Mouse (Mus musculus) frontal cortex, postnatal 36 days (tissue): ENCODE measurements around the gene Gsdma3.
"Not testable (repeated sequence)": the region's sequence is repeated elsewhere in the genome, so short reads cannot be mapped to it uniquely, and the experiment has no call there.

Experiments used
- DNase-seq, 2 experiments: peaks; one replicate each; pipeline ENCODE4 v3.0.0; 2022; ENCODE audit warnings: low spot score in 2 of 2

The Gsdma3 gene

DNA sequence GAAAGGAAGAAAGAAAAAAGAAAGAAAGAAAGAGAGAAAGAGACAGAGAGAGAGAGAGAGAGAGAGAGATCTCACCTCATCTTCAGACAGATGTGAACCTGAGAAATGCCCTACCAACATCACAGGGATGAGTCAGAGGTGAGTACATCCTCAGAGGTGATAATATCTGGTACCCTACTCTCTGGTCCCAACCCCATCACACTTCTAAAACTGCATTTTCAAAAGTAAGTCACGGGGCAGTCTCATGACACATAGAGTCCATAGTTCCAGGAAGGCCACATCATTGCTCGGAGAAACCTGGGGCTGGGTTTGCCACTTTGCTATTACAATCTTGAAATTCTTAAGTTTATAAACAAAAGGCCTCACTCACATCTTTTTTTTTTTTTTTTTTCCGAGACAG lies 30.2 kb upstream of the Gsdma3 start:
- DNase-seq: no peak

DNA sequence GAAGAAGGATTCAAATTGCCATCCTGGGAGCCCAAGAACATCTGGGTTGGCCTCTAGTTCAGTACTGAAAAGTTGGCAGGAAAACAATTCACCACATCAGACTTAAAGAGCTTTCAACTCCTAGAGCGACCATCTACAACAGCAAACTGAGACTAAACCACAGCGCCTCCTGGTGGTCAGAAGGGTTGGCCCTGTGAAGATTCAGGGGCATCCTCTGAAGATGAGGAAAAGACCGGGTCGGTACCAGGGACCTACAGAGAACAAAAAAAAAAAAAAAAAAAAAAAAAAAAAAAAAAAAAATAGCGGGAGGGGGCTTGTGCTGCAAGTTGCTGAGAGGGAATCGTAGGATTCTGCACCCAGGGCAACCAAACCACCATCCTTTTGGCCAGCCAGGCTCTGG lies 28.8 kb upstream of the Gsdma3 start:
- no peak for DNase-seq

DNA sequence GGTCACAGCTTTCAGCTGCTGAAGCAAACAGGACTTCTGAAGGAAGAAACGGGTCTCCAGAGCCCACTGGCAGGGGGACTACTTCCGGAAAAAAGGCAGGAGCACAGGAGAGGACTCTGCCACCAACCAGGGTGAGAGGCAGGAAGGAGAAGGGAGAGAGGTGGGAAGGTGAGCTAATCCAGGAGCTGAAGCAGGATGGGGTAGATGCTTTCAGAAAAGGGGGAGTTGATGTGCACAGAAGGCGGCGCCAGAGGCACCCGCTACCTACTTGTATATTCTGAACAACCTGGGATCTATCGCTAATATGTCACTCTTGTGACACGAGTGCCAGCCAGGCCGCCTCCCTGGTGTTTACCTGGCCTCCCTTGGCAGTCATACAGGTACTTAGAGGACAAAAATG lies 28.2 kb upstream of the Gsdma3 start, which contains the start of gene Lrrc3c:
Gene Lrrc3c (plus strand): TSS at position 301 of the 400 bp plus-strand sequence.
- no peak for DNase-seq

DNA sequence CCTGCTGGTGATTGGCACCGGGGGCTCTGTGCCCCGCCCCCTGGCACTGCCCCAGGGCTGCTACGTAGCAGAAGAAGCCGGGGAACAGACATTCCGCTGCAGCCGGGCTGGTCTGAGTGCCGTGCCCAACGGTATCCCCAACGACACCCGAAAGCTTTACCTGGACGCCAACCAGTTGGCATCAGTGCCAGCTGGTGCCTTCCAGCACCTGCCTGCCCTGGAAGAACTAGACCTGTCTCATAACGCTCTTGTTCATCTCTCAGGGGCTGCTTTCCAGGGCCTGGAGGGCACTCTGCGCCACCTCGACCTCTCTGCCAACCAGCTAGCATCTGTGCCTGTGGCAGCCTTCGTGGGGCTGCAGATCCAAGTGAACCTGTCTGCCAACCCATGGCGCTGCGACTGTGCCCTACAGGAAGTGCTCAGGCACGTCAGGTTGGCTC lies 27.3 kb upstream of the Gsdma3 start:
- no peak for DNase-seq

DNA sequence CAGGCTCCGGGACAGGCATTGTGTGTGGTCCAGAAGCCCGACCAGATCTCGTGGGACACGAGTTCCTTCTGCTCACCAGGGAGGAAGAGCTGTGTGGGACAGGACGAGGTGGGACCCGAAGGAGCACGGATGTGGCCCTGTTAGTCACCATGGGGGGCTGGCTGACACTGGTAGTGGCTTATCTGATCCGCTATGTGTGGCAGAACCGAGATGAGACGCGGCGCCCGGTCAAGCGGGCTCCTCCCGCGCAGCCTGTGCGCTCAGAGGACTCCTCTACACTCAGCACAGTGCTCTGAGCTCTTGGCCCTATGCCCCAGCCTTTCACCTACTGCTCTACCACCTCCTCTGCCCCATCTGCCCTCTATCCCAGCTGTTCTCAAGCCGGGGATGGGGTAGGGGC lies 26.9 kb upstream of the Gsdma3 start:
- no peak for DNase-seq

DNA sequence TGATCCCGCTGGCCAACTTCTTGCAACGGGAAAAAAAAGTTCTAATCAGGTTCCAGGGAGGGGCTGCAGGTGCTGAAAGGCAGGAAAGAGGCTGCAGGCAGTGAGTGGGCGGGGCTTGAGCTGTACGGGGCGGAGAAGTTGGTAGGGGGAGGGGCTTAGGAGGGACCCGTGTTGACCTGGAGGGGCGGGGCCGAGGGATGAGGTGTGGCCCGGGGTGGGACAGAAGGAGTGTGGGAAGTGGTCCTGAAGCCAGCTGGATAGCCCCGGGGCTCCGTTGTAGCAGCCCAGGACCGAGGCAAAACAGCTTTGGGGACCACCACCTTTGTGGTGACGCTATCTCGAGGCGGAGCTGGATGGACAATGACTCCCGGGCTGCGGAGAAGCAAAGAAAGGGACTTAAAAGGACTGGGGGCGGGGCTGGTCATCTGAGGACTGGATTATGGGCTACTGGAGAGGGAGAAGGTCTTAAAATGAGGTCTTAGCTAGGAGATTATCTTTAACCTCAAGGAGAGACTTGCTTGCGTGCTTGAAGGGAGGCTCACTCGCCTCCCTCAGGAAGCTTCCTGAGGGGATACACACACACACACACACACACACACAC lies 24.0 kb upstream of the Gsdma3 start:
- DNase-seq: no peak

DNA sequence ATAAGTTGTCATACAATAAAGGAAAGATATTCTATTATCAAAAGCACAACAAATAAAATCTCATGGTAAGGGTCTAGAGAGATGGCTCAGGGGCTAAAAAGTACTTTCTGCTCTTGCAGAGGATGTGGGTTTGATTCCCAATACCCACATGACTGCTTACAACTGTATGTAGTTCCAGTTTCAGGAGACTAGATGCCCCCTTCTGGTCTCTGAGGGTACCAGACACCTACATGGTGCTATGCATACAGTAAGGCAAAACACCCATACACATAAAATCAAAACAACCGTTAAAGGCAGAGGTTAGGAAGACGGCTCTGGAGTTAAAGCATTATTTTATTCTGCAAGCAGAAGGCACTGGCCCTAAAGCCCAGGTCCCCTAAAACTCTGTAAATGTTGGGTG lies 22.2 kb upstream of the Gsdma3 start:
- no peak for DNase-seq

DNA sequence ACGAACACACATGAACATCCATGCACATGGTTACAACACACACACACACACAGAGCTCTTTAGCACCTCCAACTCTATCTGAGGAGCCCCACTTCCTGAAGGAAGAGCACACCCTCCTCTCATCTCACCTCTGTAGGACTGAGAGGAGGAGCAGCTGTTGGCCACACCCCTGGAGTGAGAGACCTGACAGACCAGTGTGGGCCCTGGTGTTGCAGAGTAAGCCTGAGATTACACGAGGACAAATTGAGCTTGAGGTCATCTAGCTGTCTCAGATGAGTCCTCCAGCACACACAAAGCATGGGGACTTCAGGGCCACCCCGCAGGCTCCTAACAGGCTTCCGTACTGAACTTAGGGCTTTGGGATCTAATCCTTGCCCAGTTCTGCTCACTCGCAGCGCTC lies 21.2 kb upstream of the Gsdma3 start:
- not testable (repeated sequence) for DNase-seq

DNA sequence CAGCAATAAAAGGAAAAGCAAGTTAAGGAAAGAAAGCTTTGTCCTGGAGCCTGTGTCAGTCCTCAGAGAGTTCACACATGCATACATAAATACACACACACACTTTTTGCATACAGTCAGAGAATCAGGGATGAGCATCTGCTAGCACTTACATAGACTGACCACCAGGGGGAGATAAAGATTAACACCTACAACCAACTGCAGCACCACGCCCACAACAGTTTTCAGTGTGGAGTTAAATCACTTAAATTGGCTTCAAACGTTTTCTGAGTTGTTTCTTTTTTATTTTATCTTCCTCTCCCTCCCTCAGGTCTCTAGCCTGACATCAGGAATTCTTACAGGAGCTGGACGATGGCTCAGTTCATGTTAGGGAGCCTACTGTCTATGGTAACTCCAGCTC lies 19.4 kb upstream of the Gsdma3 start:
- DNase-seq: peak in 1 of 2 experiments; percentile 57

DNA sequence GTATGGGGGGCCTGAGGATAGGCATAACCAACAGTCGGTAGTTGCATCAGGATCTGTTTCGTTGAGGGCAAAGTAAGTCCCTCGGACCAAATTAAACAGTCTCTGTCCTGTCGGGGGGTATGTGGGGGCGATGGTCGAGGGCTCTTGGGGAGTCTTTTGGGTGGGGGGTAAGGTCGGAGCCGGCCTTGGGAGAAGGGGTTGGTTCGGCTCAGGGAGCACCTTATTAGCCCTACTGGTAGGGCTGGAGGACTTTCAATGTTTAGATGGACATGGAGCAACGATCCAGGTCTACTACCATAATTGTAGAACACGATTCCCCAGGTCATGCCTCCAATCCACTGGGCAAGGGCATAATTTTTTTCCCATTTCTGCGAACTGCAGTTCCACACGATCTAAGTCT lies 5.4 kb upstream of the Gsdma3 start:
- DNase-seq: no peak

DNA sequence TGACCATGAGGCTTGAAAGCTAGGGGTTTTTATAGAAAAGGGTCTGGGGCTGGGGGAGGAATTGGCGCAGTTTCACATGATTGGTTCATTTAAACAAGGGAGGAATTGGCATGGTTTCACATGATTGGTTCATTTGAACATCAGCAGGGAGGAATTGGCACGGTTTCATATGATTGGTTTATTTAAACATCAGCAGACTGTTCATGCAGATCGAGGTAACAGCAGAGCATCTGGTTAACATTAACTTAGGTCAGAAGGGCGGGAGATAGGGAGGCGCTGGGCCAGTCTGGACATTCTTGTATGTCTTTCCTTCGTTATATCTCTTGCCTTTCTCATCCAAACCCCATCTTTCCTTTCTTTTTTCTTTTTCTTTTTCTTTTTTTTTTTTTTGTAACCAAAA lies 2.2 kb upstream of the Gsdma3 start:
- not testable (repeated sequence) for DNase-seq

DNA sequence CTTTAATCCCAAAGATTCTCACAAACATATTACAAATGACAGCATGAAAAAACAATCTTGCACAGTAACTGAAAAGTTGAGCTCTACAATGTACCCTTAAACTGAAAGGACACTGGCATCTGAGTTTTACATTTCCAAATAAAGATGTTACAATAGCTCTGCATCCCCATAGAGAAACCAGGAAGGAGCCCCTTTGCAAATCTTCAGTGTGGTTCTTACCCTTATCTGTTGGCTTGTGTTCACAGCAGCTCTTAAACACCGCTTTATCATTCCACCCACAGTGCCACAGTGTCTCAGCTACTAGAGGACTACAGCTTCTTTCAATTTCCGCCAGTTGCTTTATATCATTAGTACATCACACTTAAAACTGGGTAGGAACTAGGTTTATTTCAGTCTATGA lies 1.8 kb upstream of the Gsdma3 start:
- not testable (repeated sequence) for DNase-seq

DNA sequence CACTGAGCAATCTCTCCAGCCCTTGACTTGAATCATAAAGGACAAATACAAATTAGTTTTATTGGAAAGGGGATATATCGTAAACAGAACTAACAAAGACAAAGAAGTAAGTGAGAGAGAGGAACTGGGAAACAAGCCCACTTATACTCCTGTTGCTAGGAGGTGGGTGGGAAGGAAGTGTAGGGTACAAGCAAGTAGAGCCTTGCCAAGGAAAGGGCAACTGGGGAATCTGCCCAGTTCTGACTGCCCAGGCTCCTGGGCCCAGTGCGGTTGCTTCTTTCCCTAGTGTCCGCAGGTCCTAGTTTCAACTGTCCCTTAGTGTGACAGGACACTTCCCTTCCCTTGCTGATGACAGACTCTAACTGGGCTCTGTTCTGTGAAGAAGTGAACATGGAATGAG lies 2.5 kb downstream of the Gsdma3 start:
- DNase-seq: no peak

DNA sequence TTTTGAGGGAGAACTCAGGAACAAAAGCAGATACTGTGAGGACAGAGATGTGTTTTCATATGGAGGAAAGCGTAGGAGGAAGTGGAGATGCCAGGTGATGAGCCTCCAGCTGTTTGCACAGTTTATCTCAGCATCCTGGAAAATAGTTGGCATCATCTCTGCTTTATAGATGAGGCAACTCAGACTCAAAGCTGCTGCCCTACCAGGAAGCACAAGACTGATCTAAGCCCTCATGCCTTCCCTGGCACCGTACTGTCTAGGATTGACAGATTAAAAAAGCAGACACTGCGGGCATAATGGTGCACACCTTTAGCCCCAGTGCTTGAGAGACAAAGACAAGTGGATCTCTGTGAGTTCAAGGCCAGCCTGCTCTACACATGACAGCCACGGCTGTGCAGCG lies 4.5 kb downstream of the Gsdma3 start:
- DNase-seq: no peak

DNA sequence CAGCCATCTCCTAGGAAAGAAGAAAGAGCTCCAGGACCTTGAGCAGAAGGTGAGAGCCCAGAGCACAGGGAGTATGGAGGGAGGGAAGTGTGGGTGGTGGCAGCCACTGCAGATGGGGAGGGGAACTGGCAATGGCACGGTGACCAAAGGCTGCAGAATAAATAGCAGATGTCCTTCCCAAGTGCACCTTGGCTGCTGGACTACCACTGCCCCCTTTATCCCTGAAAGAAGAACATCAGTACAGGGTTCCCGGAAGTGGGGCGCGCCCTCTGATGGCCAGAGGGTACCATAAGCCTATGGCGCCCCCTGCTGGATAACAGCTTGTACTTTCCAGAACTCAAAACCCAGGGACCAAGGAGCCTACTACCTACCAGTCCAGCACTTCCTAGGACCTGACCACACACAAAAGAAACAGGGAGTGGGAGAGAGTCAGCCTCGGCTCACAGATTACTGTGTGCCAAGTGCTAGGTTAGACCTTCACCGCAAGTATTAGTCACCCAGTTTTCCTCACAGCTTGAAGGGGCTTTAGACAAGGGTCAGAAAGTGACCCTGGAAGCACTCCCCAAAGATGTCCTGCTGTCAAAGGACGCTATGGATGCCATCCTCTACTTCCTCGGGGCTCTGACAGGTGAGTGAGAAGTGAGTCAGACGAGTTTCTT lies 9.3 kb downstream of the Gsdma3 start:
- DNase-seq: peak in 1 of 2 experiments; percentile 1

DNA sequence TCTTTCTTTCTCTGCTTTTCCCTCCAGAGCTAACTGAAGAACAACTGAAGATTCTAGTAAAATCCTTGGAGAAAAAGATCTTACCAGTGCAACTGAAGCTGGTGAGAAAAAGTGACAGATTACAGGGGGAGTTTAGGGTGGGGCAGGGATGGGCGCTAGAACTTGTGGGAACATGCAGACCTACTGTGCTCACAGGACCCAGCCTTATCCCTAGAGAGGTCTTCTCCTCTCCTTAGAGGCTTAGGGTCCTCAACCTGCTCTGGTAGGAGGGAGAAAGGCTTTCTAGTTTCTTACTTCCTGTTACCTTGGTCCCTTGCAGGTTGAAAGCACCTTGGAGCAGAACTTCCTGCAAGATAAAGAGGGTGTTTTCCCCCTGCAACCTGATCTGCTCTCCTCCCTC lies 11.3 kb downstream of the Gsdma3 start:
- DNase-seq: no peak

DNA sequence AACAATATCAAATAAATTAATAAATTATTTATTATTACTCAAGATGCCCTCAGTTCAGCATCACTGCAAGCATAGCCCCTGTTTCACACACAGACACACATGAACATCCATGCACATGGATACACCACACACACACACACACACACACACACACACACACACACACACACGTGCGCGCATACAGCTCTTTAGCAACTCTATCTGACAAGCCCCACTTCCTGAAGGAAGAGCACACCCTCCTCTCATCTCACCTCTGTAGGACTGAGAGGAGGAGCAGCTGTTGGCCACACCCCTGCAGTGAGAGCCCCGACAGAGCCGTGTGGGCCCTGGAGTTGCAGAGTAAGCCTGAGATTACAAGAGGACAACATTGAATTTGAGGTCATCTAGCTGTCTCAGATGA lies 13.9 kb downstream of the Gsdma3 start:
- no peak for DNase-seq

DNA sequence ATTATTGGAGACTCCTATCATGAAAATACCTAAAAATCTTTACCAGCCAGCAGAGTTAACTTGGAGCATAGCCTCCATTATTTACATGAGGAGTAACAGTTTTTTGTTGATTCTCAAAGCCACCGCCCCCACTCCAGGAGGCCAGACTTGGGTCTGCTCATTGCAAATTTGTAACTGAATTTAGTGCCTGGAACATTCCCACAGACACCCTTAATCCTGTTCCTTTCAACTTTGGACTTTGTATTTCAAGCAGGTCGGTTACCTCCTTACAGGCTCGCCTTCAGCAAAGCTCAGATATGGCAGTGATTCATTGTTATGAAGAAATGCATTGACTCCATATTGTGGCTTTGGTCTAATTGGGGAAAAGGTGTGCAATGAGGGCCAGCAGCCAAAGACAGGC lies 18.6 kb downstream of the Gsdma3 start:
- no peak for DNase-seq

DNA sequence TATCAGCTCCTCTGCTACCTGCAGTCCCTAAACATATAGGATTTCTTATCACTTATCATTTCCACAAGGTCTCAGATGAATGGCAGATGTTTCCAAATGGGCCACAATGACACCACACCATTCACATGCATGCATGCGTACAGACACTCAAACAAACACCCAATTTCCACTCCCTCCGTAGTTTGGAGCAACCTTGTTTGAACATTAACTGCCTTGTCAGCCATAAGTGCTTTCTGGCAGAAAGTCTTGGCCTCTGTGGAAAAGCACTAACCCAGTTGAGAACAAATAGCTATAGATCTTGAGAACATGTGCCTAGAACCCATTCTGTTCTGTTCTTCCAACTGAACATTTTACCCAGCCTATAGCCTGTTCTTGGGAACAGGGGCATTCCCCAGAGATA lies 19.8 kb downstream of the Gsdma3 start:
- DNase-seq: no peak

DNA sequence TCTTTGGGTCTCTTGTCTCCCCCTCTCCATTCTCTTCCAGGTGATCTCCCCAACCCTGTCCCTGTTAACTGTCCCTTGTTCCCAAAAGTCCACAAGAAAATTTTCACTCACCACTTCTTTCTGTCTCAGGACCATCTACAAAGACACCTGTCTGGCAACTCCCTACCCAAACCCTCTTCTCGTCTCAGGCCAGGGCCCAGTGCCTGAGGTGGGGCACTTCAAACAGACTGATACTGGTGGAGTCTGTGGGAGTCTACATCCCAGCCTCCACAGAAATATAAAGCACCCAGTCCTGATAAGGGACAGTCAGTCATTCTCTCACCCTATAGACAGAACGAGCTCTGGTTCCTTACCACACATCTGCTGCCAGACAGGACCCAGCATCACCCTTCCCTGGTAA lies 20.3 kb downstream of the Gsdma3 start, which contains the start of gene Gsdma2:
Gene Gsdma2 (plus strand): TSS at position 301 of the 400 bp plus-strand sequence.
- DNase-seq: no peak

DNA sequence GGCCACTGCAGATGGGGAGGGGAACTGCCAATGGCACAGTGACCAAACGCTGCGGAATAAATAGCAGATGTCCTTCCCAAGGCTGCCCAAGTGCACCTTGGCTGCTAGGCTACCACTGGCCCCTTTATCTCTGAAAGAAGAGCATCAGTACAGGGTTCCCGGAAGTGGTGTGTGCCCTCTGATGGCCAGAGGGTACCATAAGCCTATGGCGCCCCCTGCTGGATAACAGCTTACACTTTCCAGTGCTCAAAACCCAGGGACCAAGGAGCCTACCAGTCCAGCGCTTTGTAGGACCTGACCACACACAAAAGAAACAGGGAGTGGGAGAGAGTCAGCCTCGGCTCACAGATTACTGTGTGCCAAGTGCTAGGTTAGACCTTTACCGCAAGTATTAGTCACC lies 28.9 kb downstream of the Gsdma3 start:
- DNase-seq: peak; percentile 7 to 24

DNA sequence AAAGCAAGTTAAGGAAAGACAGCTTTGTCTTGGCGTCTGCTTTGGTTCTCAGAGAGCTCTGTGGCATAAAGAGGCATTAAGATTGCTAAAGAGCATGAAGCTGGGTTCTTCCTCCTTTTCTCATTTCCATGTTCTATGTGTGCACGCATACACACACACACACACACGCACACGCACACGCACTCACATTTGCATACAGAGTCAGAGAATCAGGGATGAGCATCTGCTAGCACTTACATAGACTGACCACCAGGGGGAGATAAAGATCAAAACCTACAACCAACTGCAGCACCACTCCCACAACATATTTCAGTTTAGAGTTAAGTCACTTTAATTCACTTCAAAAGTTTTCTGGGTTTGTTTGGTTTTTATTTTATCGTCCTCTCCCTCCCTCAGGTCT lies 34.4 kb downstream of the Gsdma3 start:
- peak; percentile 11 to 41 for DNase-seq

DNA sequence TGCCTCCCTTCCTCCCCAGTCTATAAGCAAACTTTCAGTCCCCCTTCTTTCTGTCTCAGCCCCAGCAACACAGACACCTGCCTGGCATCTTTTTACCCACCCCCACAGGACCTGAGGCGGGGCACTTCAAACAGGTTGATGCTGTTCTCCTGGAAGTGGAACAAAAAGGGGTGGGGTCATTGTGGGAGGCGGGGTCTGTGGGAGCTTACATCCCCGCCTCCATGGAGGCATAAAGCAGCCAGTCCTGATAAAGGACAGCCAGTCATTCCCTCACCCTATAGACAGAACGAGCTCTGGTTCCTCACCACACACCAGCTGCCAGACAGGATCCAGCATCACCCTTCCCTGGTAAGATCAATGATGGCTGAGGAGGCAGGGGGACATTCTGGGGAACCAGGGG lies 37.9 kb downstream of the Gsdma3 start, which contains the start of gene Gsdma:
Gene Gsdma (plus strand): TSS at position 261 of the 400 bp plus-strand sequence.
- DNase-seq: no peak

DNA sequence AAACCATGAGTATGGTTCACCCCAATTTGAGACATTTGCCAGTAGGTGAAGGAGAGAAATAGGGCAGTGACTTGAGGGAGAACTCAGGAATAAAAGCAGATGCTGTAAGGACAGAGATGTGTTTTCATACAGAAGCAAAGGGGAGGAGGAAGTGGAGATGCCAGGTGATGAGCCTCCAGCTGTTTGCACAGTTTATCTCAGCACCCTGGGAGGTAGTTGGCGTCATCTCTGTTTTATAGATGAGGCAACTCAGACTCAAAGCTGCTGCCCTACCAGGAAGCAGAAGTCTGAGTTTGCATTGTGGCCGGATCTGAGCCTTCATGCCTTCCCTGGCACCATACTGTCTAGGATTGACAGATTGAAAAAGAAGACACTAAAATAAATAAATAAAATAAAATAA lies 42.8 kb downstream of the Gsdma3 start:
- DNase-seq: no peak
